Mouse (Mus musculus) heart, postnatal 4 days (tissue): ENCODE results near the gene Olfr8. TPM values are rescaled to one million over a fixed set of nuclear protein-coding genes. Genes with fewer than 3 reads are reported as not detected.
"Not testable (repeated sequence)": the region's sequence is repeated elsewhere in the genome, so short reads cannot be mapped to it uniquely, and the experiment has no call there.

Experiments used
- DNase-seq: peaks from one replicate; pipeline ENCODE4 v3.0.0; 2021
- total RNA-seq, 2 experiments: library from RNA; stranded (reverse); gene quantifications; 2 replicates each; pipeline ENCODE4 v1.2.3; 2021

Gene Olfr8
- total RNA-seq = not detected

GRCm38 (mm10) chr10:78950336-78950735, at the start of gene Olfr8:
Olfr8 (plus strand) TSS chr10:78950636.
- not testable (repeated sequence) for DNase-seq

GRCm38 (mm10) chr10:78912871-78913270, 37.6 kb upstream of the Olfr8 start, which contains the start of gene Olfr1354:
Olfr1354 (plus strand) TSS chr10:78913171.
- not testable (repeated sequence) for DNase-seq

- not testable (repeated sequence) for DNase-seq
Observed at GRCm38 (mm10) chr10:78963009-78963408, 12.6 kb downstream of the Olfr8 start, which contains the start of gene Olfr1353. Olfr1353 (plus strand) TSS chr10:78963309.

GRCm38 (mm10) chr10:78980750-78981149, 30.3 kb downstream of the Olfr8 start, which contains the start of gene Olfr1352:
Olfr1352 (plus strand) TSS chr10:78981050.
- DNase-seq = no peak

Other genes with a start within 250 kb of the Olfr8 start
- gene Casp14, start 232.3 kb upstream of the Olfr8 start, total RNA-seq = not detected
- gene Ccdc105, start 197.6 kb upstream of the Olfr8 start, total RNA-seq = not detected
- under 1 TPM; 0.43 to 0.63 TPM for gene Slc1a6, start 170.1 kb upstream of the Olfr8 start, total RNA-seq
- gene Olfr1356, start 98.5 kb upstream of the Olfr8 start, total RNA-seq = not detected
- gene Olfr1355, start 75.1 kb upstream of the Olfr8 start, total RNA-seq = not detected
- not detected for gene Olfr1354, start 37.5 kb upstream of the Olfr8 start, total RNA-seq
- gene Olfr1353, start 12.7 kb downstream of the Olfr8 start, total RNA-seq = not detected
- gene Olfr1352, start 30.4 kb downstream of the Olfr8 start, total RNA-seq = not detected
- gene Olfr1351, start 61.8 kb downstream of the Olfr8 start, total RNA-seq = not detected
- not detected for gene Olfr57, start 78.1 kb downstream of the Olfr8 start, total RNA-seq
- gene 2610008E11Rik, start 147.0 kb downstream of the Olfr8 start, total RNA-seq = 10 to 100 TPM; 14.6 to 17.1 TPM
- not detected for gene Vmn2r80, start 198.1 kb downstream of the Olfr8 start, total RNA-seq